Mouse (Mus musculus) myocyte (in vitro differentiated cells): ENCODE measurements around the gene Aoc1. TPM values are rescaled to one million over a fixed set of nuclear protein-coding genes. Genes with fewer than 3 reads are reported as not detected.

Experiments
- H3K27me3 ChIP-seq: one replicate; pipeline ENCODE4 v1.6.1; 2011; ENCODE audit not compliant: control insufficient read depth, insufficient read depth, insufficient read length
- H3K36me3 ChIP-seq: one replicate; pipeline ENCODE4 v1.6.1; 2011; ENCODE audit not compliant: control insufficient read depth, insufficient read depth
- H3K4me2 ChIP-seq: one replicate; pipeline ENCODE4 v1.6.1; 2011; ENCODE audit warnings: low read depth, control low read depth
- H3K4me3 ChIP-seq: one replicate; pipeline ENCODE4 v1.5.1; 2011; ENCODE audit warnings: mild to moderate bottlenecking, control low read depth, moderate library complexity
- H3K79me2 ChIP-seq: one replicate; pipeline ENCODE4 v1.6.1; 2011; ENCODE audit not compliant: control insufficient read depth, insufficient read depth
- H3ac ChIP-seq: one replicate; pipeline ENCODE4 v1.6.1; 2011; ENCODE audit not compliant: control insufficient read depth, insufficient read length
- CEBPB ChIP-seq: IDR thresholded peaks from 2 replicates; pipeline ENCODE4 v1.6.1; 2011; ENCODE audit warnings: mild to moderate bottlenecking, moderate library complexity; ENCODE audit not compliant: poor library complexity, insufficient read depth, severe bottlenecking
- E2F4 ChIP-seq: IDR thresholded peaks from one replicate; pipeline ENCODE4 v1.6.1; 2011; ENCODE audit warnings: mild to moderate bottlenecking, control low read depth, moderate library complexity; ENCODE audit not compliant: insufficient read depth
- MAX ChIP-seq: IDR thresholded peaks from one replicate; pipeline ENCODE4 v1.6.1; 2011; ENCODE audit warnings: low read depth, mild to moderate bottlenecking, control low read depth
- MYOD1 ChIP-seq, 3 experiments: IDR thresholded peaks; one replicate each; pipeline ENCODE4 v1.6.1; 2011; ENCODE audit warnings: control low read depth in 2 of 3, low read depth in 2 of 3, mild to moderate bottlenecking in 2 of 3, moderate library complexity in 1 of 3; ENCODE audit not compliant: insufficient read length in 2 of 3, control insufficient read depth in 1 of 3
- MYOG ChIP-seq, 3 experiments: IDR thresholded peaks; one replicate each; pipeline ENCODE4 v1.6.1; 2011; ENCODE audit warnings: control low read depth in 2 of 3, low read depth in 2 of 3, mild to moderate bottlenecking in 2 of 3; ENCODE audit not compliant: insufficient read length in 2 of 3, control insufficient read depth in 1 of 3, insufficient read depth in 1 of 3
- POLR2A ChIP-seq: IDR thresholded peaks from one replicate; pipeline ENCODE4 v1.6.1; 2011; ENCODE audit warnings: low read depth, mild to moderate bottlenecking, control low read depth, moderate library complexity; ENCODE audit not compliant: insufficient read length
- POLR2AphosphoS2 ChIP-seq: IDR thresholded peaks from one replicate; pipeline ENCODE4 v1.6.1; 2011; ENCODE audit warnings: low read depth, control low read depth; ENCODE audit not compliant: insufficient read length
- REST ChIP-seq: IDR thresholded peaks from one replicate; pipeline ENCODE4 v1.6.1; 2011; ENCODE audit warnings: mild to moderate bottlenecking, control low read depth, moderate library complexity; ENCODE audit not compliant: insufficient read depth, insufficient read length
- SRF ChIP-seq: IDR thresholded peaks from one replicate; pipeline ENCODE4 v1.6.1; 2011; ENCODE audit warnings: low read depth; ENCODE audit not compliant: control insufficient read depth, insufficient read length
- TCF12 ChIP-seq: IDR thresholded peaks from one replicate; pipeline ENCODE4 v1.6.1; 2011; ENCODE audit warnings: mild to moderate bottlenecking, control low read depth; ENCODE audit not compliant: poor library complexity, insufficient read depth, severe bottlenecking
- TCF3 ChIP-seq: IDR thresholded peaks from one replicate; pipeline ENCODE4 v1.6.1; 2011; ENCODE audit warnings: low read depth, control low read depth; ENCODE audit not compliant: insufficient read length
- USF1 ChIP-seq: IDR thresholded peaks from one replicate; pipeline ENCODE4 v1.6.1; 2011; ENCODE audit warnings: low read depth, mild to moderate bottlenecking, control low read depth, moderate library complexity
- polyA plus RNA-seq: library from polyadenylated mRNA; unstranded; fragments of >200 nt; fragmentation: generic; extraction: Trizol; gene quantifications from one replicate; pipeline ENCODE4 v1.2.1, GENCODE M21; 2012; ENCODE audit warnings: missing spikeins

Gene Aoc1
- polyA plus RNA-seq, 1 experiment: not detected

- no peak for TF ChIP-seq MAX
- no peak for TF ChIP-seq TCF3
- TF ChIP-seq USF1: no peak
- TF ChIP-seq MYOD1 (IDR thresholded peaks at IDR 0.05; ENCODE audit: control insufficient read depth in 1 of 3, insufficient read length in 2 of 3, low read depth in 2 of 3): no peak
- no peak for TF ChIP-seq SRF
- TF ChIP-seq POLR2A: no peak
- no peak for TF ChIP-seq E2F4
- no peak for TF ChIP-seq REST
- TF ChIP-seq CEBPB: no peak
- TF ChIP-seq MYOG (IDR thresholded peaks at IDR 0.05; ENCODE audit: control insufficient read depth in 1 of 3, insufficient read depth in 1 of 3, insufficient read length in 2 of 3, low read depth in 2 of 3): no peak
- TF ChIP-seq TCF12: no peak
- TF ChIP-seq POLR2AphosphoS2: no peak
- H3K4me3 ChIP-seq: no peak overlapping the region
- no peak overlapping the region for H3ac ChIP-seq
- no peaks in the 10 kb centered on the region for H3K27me3 ChIP-seq
- no peak overlapping the region for H3K4me2 ChIP-seq
- H3K36me3 ChIP-seq: no peaks in the 10 kb centered on the region
- no peaks in the 10 kb centered on the region for H3K79me2 ChIP-seq
Measured at GRCm38 (mm10) chr6:48906371-48906770, 33.7 kb downstream of the Aoc1 start.

- no peak overlapping the region for H3K4me2 ChIP-seq
- no peaks in the 10 kb centered on the region for H3K79me2 ChIP-seq
- H3K27me3 ChIP-seq: no peaks in the 10 kb centered on the region
- H3ac ChIP-seq: no peak overlapping the region
- H3K36me3 ChIP-seq: no peaks in the 10 kb centered on the region
- no peak for TF ChIP-seq MAX
- no peak for TF ChIP-seq E2F4
- TF ChIP-seq MYOD1 (IDR thresholded peaks at IDR 0.05; ENCODE audit: control insufficient read depth in 1 of 3, insufficient read length in 2 of 3, low read depth in 2 of 3): no peak
- no peak for TF ChIP-seq CEBPB
- no peak for TF ChIP-seq MYOG (IDR thresholded peaks at IDR 0.05; ENCODE audit: control insufficient read depth in 1 of 3, insufficient read depth in 1 of 3, insufficient read length in 2 of 3, low read depth in 2 of 3)
- TF ChIP-seq USF1: no peak
- TF ChIP-seq TCF12: no peak
- no peak for TF ChIP-seq TCF3
- TF ChIP-seq SRF: no peak
- TF ChIP-seq REST: no peak
- no peak overlapping the region for H3K4me3 ChIP-seq
Measured at GRCm38 (mm10) chr6:48909229-48909628, 36.5 kb downstream of the Aoc1 start.

- TF ChIP-seq E2F4 (no peak), SRF (no peak), REST (no peak), TCF12 (no peak), POLR2AphosphoS2 (no peak), MYOD1 (IDR thresholded peaks at IDR 0.05; ENCODE audit: control insufficient read depth in 1 of 3, insufficient read length in 2 of 3, low read depth in 2 of 3) (no peak), TCF3 (no peak), POLR2A (no peak), CEBPB (no peak), MYOG (IDR thresholded peaks at IDR 0.05; ENCODE audit: control insufficient read depth in 1 of 3, insufficient read depth in 1 of 3, insufficient read length in 2 of 3, low read depth in 2 of 3) (no peak), MAX (no peak), USF1 (no peak)
- no peaks in the 10 kb centered on the region for H3K36me3 ChIP-seq
- no peaks in the 10 kb centered on the region for H3K79me2 ChIP-seq
- no peak overlapping the region for H3K4me2 ChIP-seq
- no peak overlapping the region for H3K4me3 ChIP-seq
- H3ac ChIP-seq: no peak overlapping the region
- no peaks in the 10 kb centered on the region for H3K27me3 ChIP-seq
Measured at GRCm38 (mm10) chr6:48912033-48912432, 39.3 kb downstream of the Aoc1 start.

- Histone ChIP-seq H3K4me2 (no peak overlapping the region), H3K36me3 (no peaks in the 10 kb centered on the region), H3K4me3 (no peak overlapping the region), H3ac (no peak overlapping the region), H3K27me3 (no peaks in the 10 kb centered on the region), H3K79me2 (no peaks in the 10 kb centered on the region)
- TF ChIP-seq POLR2A (no peak), E2F4 (no peak), SRF (no peak), MAX (no peak), POLR2AphosphoS2 (no peak), MYOD1 (IDR thresholded peaks at IDR 0.05; ENCODE audit: control insufficient read depth in 1 of 3, insufficient read length in 2 of 3, low read depth in 2 of 3) (no peak), REST (no peak), TCF3 (no peak), MYOG (IDR thresholded peaks at IDR 0.05; ENCODE audit: control insufficient read depth in 1 of 3, insufficient read depth in 1 of 3, insufficient read length in 2 of 3, low read depth in 2 of 3) (no peak), USF1 (no peak), CEBPB (no peak)
Measured at GRCm38 (mm10) chr6:48913587-48913986, 40.9 kb downstream of the Aoc1 start.

- no peak within 1 kb of the TSS for H3K4me2 ChIP-seq
- no peaks in the 10 kb centered on the region for H3K79me2 ChIP-seq
- no peak within 1 kb of the TSS for H3ac ChIP-seq
- TF ChIP-seq POLR2AphosphoS2 (no peak), REST (no peak), USF1 (no peak), E2F4 (no peak), MAX (no peak)
- H3K27me3 ChIP-seq: no peaks in the 10 kb centered on the region
- no peak within 1 kb of the TSS for H3K4me3 ChIP-seq
- no peaks in the 10 kb centered on the region for H3K36me3 ChIP-seq
Measured at GRCm38 (mm10) chr6:48929595-48929994, 56.9 kb downstream of the Aoc1 start, which contains the start of gene 1600015I10Rik. TSS of gene 1600015I10Rik (plus strand) at chr6:48929895.
